Mouse (Mus musculus): ENCODE data around the gene Cyp2d22. TPM values are rescaled to one million over a fixed set of nuclear protein-coding genes. Genes with fewer than 3 reads are reported as not detected.

Gene Cyp2d22
- polyA plus RNA-seq, 1 experiment: 0.08 TPM

DNA sequence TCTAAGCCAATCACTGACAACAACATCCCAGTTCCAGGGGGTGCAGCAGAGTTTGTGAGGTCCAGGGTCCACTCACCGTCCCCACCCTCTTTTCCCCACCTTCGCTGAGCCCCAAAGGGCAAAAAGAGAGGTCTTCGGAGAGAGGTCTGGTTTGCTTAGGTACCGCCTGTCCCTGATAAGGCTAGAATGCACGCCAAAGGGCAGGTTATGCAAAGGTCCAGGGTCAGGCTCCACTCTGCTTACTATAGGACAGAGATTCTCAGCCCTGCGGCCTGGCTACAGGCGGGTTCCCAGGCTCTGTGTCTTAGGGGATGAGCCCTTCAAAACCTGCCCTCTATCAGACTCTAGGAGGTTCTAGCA lies 569 bp downstream of the Cyp2d22 start:
- Histone ChIP-seq H3K4me1 (ENCODE audit: control insufficient read depth) (peaks cover 8% of the 10 kb centered on the region), H3K27me3 (ENCODE audit: control insufficient read depth) (peaks cover 11% of the 10 kb centered on the region), H3K4me3 (replicated peaks) (peak overlapping the region; percentile 52), H3K36me3 (ENCODE audit: control insufficient read depth) (no peaks in the 10 kb centered on the region; the same call in 1 of the 2 replicates), H3K9me3 (ENCODE audit: control insufficient read depth, low read length) (no peaks in the 10 kb centered on the region)
- TF ChIP-seq TAL1 (IDR thresholded peaks at IDR 0.05; ENCODE audit: low read length): no peak
- no peak for TF ChIP-seq GATA1 (IDR thresholded peaks at IDR 0.05; ENCODE audit: low read length)

DNA sequence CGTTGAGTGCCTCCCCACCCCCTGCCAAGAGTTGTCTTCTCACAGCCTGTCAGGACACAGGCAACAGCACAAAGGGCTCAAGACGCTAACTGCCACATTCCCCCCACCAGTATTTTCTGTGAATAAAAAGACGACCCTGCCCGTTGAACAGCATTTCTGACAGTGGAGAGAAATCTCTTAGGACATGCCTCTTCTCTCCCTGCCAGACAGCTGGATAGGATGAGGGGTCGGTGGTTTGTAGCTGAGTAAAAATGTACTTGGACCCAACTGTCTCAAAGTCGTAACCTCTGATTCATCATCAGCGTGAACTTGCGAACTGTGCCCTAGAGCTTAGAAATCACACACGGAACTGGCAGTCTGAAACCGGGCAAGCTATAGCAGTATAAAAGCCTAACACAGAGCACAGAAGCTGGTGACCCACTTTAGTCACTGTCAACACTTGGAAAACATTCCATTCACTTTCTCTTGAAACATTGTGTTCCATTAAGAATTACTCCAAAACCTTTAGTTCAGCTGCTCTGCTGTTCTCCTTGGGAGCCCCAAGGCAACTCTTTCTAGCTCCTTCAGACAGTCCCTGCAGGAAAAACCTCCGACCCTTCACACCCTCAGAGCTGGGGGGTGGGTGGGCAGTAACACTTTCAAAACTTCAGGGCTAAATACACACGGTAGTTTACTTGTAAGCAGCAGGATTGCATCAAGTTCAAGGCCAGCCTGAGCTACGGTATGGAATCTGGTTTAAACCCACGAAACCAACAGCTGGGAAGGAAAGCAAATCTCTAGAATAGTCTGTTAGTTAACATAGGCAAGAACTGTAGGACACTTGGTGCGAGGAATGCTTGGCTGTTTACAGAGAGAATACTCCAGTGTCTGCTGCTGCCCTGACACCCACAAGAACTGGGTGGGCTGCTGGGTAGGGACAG lies 1.5 kb downstream of the Cyp2d22 start:
- Histone ChIP-seq H3K36me3 (ENCODE audit: control insufficient read depth) (peaks cover 7% of the 10 kb centered on the region; the same call in 1 of the 2 replicates), H3K4me3 (replicated peaks) (no peak overlapping the region), H3K27me3 (ENCODE audit: control insufficient read depth) (peaks cover 13% of the 10 kb centered on the region), H3K9me3 (ENCODE audit: control insufficient read depth, low read length) (no peaks in the 10 kb centered on the region), H3K4me1 (ENCODE audit: control insufficient read depth) (peaks cover 8% of the 10 kb centered on the region)
- TF ChIP-seq GATA1 (IDR thresholded peaks at IDR 0.05; ENCODE audit: low read length) (no peak), TAL1 (IDR thresholded peaks at IDR 0.05; ENCODE audit: low read length) (no peak)

GRCm38 (mm10) chr15:82377701-82378100 lies 2.4 kb downstream of the Cyp2d22 start:
- Histone ChIP-seq H3K4me3 (replicated peaks) (no peak overlapping the region), H3K27me3 (ENCODE audit: control insufficient read depth) (peaks cover 13% of the 10 kb centered on the region), H3K36me3 (ENCODE audit: control insufficient read depth) (peaks cover 12% of the 10 kb centered on the region; the same call in 1 of the 2 replicates), H3K9me3 (ENCODE audit: control insufficient read depth, low read length) (no peaks in the 10 kb centered on the region), H3K4me1 (ENCODE audit: control insufficient read depth) (peaks cover 8% of the 10 kb centered on the region)
- no peak for TF ChIP-seq GATA1 (IDR thresholded peaks at IDR 0.05; ENCODE audit: low read length)
- no peak for TF ChIP-seq TAL1 (IDR thresholded peaks at IDR 0.05; ENCODE audit: low read length)

DNA sequence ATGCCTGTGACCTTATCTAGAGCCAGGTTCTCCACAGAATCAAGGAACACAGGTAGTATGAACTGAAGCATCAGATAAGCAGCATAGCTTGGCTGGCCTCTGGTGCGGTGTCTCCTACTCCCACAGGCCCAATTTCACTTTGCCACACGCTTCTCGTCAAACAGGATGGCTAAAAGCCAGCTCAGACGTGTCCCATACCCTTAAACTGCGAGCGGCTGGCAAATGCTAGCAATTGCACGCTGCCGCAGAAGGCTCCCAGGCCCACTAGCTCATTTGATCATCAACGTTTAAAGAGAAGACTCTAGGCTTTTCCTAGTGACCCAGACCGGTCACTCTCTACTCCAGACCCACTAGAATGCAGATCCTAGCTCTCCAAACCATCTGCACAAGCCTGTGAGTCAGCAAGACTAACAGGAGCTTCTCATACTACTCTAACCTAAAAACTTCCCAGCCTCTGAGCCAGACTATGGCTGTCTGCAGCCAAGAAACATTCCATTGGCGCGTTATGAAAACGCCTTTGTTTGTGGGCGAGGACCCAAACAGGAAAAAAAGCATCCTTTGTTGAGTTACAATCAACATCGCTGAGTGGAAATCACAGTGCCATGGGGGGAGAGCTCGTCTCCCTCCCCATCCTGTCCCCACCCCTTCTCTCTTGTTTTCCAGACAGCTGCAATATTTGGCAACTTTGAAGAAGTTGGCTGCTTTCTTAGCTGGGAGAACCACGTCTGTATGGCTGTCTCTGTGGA lies 3.5 kb downstream of the Cyp2d22 start:
- Histone ChIP-seq H3K9me3 (ENCODE audit: control insufficient read depth, low read length) (no peaks in the 10 kb centered on the region), H3K27me3 (ENCODE audit: control insufficient read depth) (peaks cover 13% of the 10 kb centered on the region), H3K4me1 (ENCODE audit: control insufficient read depth) (peaks cover 8% of the 10 kb centered on the region), H3K36me3 (ENCODE audit: control insufficient read depth) (peaks cover 12% of the 10 kb centered on the region; the same call in 1 of the 2 replicates), H3K4me3 (replicated peaks) (no peak overlapping the region)
- TF ChIP-seq TAL1 (IDR thresholded peaks at IDR 0.05; ENCODE audit: low read length) (no peak), GATA1 (IDR thresholded peaks at IDR 0.05; ENCODE audit: low read length) (no peak)

- peaks cover 8% of the 10 kb centered on the region for H3K4me1 ChIP-seq (ENCODE audit: control insufficient read depth)
- TF ChIP-seq GATA1 (IDR thresholded peaks at IDR 0.05; ENCODE audit: low read length): no peak
- TF ChIP-seq TAL1 (IDR thresholded peaks at IDR 0.05; ENCODE audit: low read length): no peak
- H3K4me3 ChIP-seq (replicated peaks): no peak overlapping the region
- H3K27me3 ChIP-seq (ENCODE audit: control insufficient read depth): peaks cover 13% of the 10 kb centered on the region
- H3K9me3 ChIP-seq (ENCODE audit: control insufficient read depth, low read length): no peaks in the 10 kb centered on the region
- H3K36me3 ChIP-seq (ENCODE audit: control insufficient read depth): peaks cover 12% of the 10 kb centered on the region; the same call in 1 of the 2 replicates
Measured at GRCm38 (mm10) chr15:82375855-82376254, 4.2 kb downstream of the Cyp2d22 start.

DNA sequence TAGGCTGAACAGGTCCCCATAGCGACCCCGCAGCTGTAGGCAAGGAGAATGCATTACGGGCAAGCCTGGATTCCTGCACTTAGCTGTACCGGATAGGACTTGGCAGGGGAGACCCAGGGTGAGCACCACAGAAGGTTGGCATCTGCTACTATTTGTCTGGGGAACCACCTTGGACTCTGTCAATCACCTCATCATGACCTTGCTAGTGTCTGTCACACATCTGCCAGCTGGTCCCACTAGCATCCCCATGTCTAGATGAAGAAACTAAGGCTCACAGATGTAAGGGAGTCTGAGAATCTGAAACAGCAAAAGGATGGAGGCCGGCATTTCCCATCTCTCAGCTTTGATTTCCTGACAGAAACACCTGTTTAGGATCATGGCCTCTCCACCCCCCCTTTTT lies 5.6 kb downstream of the Cyp2d22 start:
- TF ChIP-seq TAL1 (IDR thresholded peaks at IDR 0.05; ENCODE audit: low read length) (no peak), GATA1 (IDR thresholded peaks at IDR 0.05; ENCODE audit: low read length) (no peak)
- Histone ChIP-seq H3K4me3 (replicated peaks) (no peak overlapping the region), H3K9me3 (ENCODE audit: control insufficient read depth, low read length) (no peaks in the 10 kb centered on the region), H3K27me3 (ENCODE audit: control insufficient read depth) (peaks cover 5% of the 10 kb centered on the region), H3K4me1 (ENCODE audit: control insufficient read depth) (no peaks in the 10 kb centered on the region), H3K36me3 (ENCODE audit: control insufficient read depth) (peaks cover 12% of the 10 kb centered on the region; the same call in 1 of the 2 replicates)

GRCm38 (mm10) chr15:82372991-82373390 lies 7.1 kb downstream of the Cyp2d22 start:
- Histone ChIP-seq H3K9me3 (ENCODE audit: control insufficient read depth, low read length) (no peaks in the 10 kb centered on the region), H3K36me3 (ENCODE audit: control insufficient read depth) (peaks cover 12% of the 10 kb centered on the region; the same call in 1 of the 2 replicates), H3K27me3 (ENCODE audit: control insufficient read depth) (0 out of 2 replicates have a peak, but pooled peaks cover 3% of the 10 kb centered on the region), H3K4me3 (replicated peaks) (no peak overlapping the region), H3K4me1 (ENCODE audit: control insufficient read depth) (no peaks in the 10 kb centered on the region)
- TF ChIP-seq TAL1 (IDR thresholded peaks at IDR 0.05; ENCODE audit: low read length) (no peak), GATA1 (IDR thresholded peaks at IDR 0.05; ENCODE audit: low read length) (no peak)

- TF ChIP-seq GATA1 (IDR thresholded peaks at IDR 0.05; ENCODE audit: low read length) (no peak), TAL1 (IDR thresholded peaks at IDR 0.05; ENCODE audit: low read length) (no peak)
- H3K4me1 ChIP-seq (ENCODE audit: control insufficient read depth): no peaks in the 10 kb centered on the region
- no peak overlapping the region for H3K4me3 ChIP-seq (replicated peaks)
- H3K9me3 ChIP-seq (ENCODE audit: control insufficient read depth, low read length): no peaks in the 10 kb centered on the region
- H3K27me3 ChIP-seq (ENCODE audit: control insufficient read depth): 0 out of 2 replicates have a peak, but pooled peaks cover 3% of the 10 kb centered on the region
- H3K36me3 ChIP-seq (ENCODE audit: control insufficient read depth): peaks cover 12% of the 10 kb centered on the region; the same call in 1 of the 2 replicates
Measured at GRCm38 (mm10) chr15:82372446-82372845, 7.6 kb downstream of the Cyp2d22 start.

GRCm38 (mm10) chr15:82368851-82369250 lies 11.2 kb downstream of the Cyp2d22 start:
- no peaks in the 10 kb centered on the region for H3K4me1 ChIP-seq (ENCODE audit: control insufficient read depth)
- TF ChIP-seq TAL1 (IDR thresholded peaks at IDR 0.05; ENCODE audit: low read length) (no peak), GATA1 (IDR thresholded peaks at IDR 0.05; ENCODE audit: low read length) (no peak)
- peaks cover 8% of the 10 kb centered on the region; the same call in 1 of the 2 replicates for H3K36me3 ChIP-seq (ENCODE audit: control insufficient read depth)
- H3K9me3 ChIP-seq (ENCODE audit: control insufficient read depth, low read length): no peaks in the 10 kb centered on the region
- no peaks in the 10 kb centered on the region for H3K27me3 ChIP-seq (ENCODE audit: control insufficient read depth)
- H3K4me3 ChIP-seq (replicated peaks): no peak overlapping the region

Data from erythroblast, embryonic 14.5 days (primary cell).